Mouse (Mus musculus): ENCODE measurements around the gene Zbtb37. TPM values are rescaled to one million over a fixed set of nuclear protein-coding genes. Genes with fewer than 3 reads are reported as not detected.

Gene Zbtb37
- 1.8 and 1.9 TPM in 2 replicates for polyA plus RNA-seq (2015; fragmentation: Nextera tagmentation; extraction: Ambion mirVana)

- H3K4me2 ChIP-seq (ENCODE audit: low read depth, low read length), result peak within 1 kb of the TSS; percentile 87
- H3K36me3 ChIP-seq (ENCODE audit: control insufficient read depth, insufficient read depth), result peaks cover 30% of the 10 kb centered on the region
- no peaks in the 10 kb centered on the region for H3K27me3 ChIP-seq (ENCODE audit: control insufficient read depth, insufficient read depth, low read depth, low read length)
- ATAC-seq (ENCODE audit: low read depth), result peak; percentile 88
- peaks cover 19% of the 10 kb centered on the region for H3K4me1 ChIP-seq (ENCODE audit: control insufficient read depth, low read depth, low read length)
- no peaks in the 10 kb centered on the region for H3K9me3 ChIP-seq (replicated peaks; ENCODE audit: control insufficient read depth, low read length)
- peak within 1 kb of the TSS; percentile 99 for H3K27ac ChIP-seq (ENCODE audit: low read length)
- WGBS (ENCODE audit: insufficient replicate concordance), result under 1% methylated on average over 66 of the region's 76 CpGs
- peak within 1 kb of the TSS; percentile 84 for H3K4me3 ChIP-seq (ENCODE audit: low read depth, low read length)
- H3K9ac ChIP-seq (ENCODE audit: low read depth, low read length), result peak within 1 kb of the TSS; percentile 84
Measured at GRCm38 (mm10) chr1:161034435-161035280, at the start of gene Zbtb37. TSS of gene Zbtb37 (minus strand) at chr1:161034849.

- Histone ChIP-seq H3K27me3 (ENCODE audit: control insufficient read depth, insufficient read depth, low read depth, low read length) (no peaks in the 10 kb centered on the region), H3K4me3 (ENCODE audit: low read depth, low read length) (no peak overlapping the region), H3K4me2 (ENCODE audit: low read depth, low read length) (no peak overlapping the region), H3K9ac (ENCODE audit: low read depth, low read length) (no peak overlapping the region), H3K27ac (ENCODE audit: low read length) (no peak overlapping the region), H3K36me3 (ENCODE audit: control insufficient read depth, insufficient read depth) (peaks cover 43% of the 10 kb centered on the region), H3K4me1 (ENCODE audit: control insufficient read depth, low read depth, low read length) (peaks cover 24% of the 10 kb centered on the region), H3K9me3 (replicated peaks; ENCODE audit: control insufficient read depth, low read length) (no peaks in the 10 kb centered on the region)
- WGBS (ENCODE audit: insufficient replicate concordance), result 83% methylated on average over 3 of the region's 3 CpGs
- no peak for ATAC-seq (ENCODE audit: low read depth)
Measured at GRCm38 (mm10) chr1:161077243-161077642, 42.6 kb upstream of the Zbtb37 start.

- H3K36me3 ChIP-seq (ENCODE audit: control insufficient read depth, insufficient read depth), result peaks cover 39% of the 10 kb centered on the region
- no peaks in the 10 kb centered on the region for H3K9me3 ChIP-seq (replicated peaks; ENCODE audit: control insufficient read depth, low read length)
- H3K4me1 ChIP-seq (ENCODE audit: control insufficient read depth, low read depth, low read length), result peaks cover 25% of the 10 kb centered on the region
- WGBS (ENCODE audit: insufficient replicate concordance), result 69% methylated on average over 6 of the region's 6 CpGs
- no peak overlapping the region for H3K9ac ChIP-seq (ENCODE audit: low read depth, low read length)
- no peak overlapping the region for H3K4me3 ChIP-seq (ENCODE audit: low read depth, low read length)
- ATAC-seq (ENCODE audit: low read depth), result peak; percentile 69
- H3K27me3 ChIP-seq (ENCODE audit: control insufficient read depth, insufficient read depth, low read depth, low read length), result no peaks in the 10 kb centered on the region
- no peak overlapping the region for H3K27ac ChIP-seq (ENCODE audit: low read length)
- H3K4me2 ChIP-seq (ENCODE audit: low read depth, low read length), result no peak overlapping the region
Measured at GRCm38 (mm10) chr1:161076238-161076637, 41.6 kb upstream of the Zbtb37 start.

GRCm38 (mm10) chr1:161071272-161071620 lies 36.6 kb upstream of the Zbtb37 start:
- Histone ChIP-seq H3K27ac (ENCODE audit: low read length) (peak overlapping the region; percentile 88), H3K27me3 (ENCODE audit: control insufficient read depth, insufficient read depth, low read depth, low read length) (no peaks in the 10 kb centered on the region), H3K4me1 (ENCODE audit: control insufficient read depth, low read depth, low read length) (peaks cover 34% of the 10 kb centered on the region), H3K9me3 (replicated peaks; ENCODE audit: control insufficient read depth, low read length) (no peaks in the 10 kb centered on the region), H3K4me3 (ENCODE audit: low read depth, low read length) (peak overlapping the region; percentile 94), H3K4me2 (ENCODE audit: low read depth, low read length) (peak overlapping the region; percentile 74), H3K9ac (ENCODE audit: low read depth, low read length) (peak overlapping the region; percentile 95), H3K36me3 (ENCODE audit: control insufficient read depth, insufficient read depth) (peaks cover 11% of the 10 kb centered on the region)
- no peak for ATAC-seq (ENCODE audit: low read depth)
- under 1% methylated on average over 12 of the region's 12 CpGs for WGBS (ENCODE audit: insufficient replicate concordance)

- peaks cover 8% of the 10 kb centered on the region for H3K36me3 ChIP-seq (ENCODE audit: control insufficient read depth, insufficient read depth)
- no peaks in the 10 kb centered on the region for H3K27me3 ChIP-seq (ENCODE audit: control insufficient read depth, insufficient read depth, low read depth, low read length)
- H3K27ac ChIP-seq (ENCODE audit: low read length), result peak within 1 kb of the TSS; percentile 88
- H3K4me3 ChIP-seq (ENCODE audit: low read depth, low read length), result peak within 1 kb of the TSS; percentile 94
- WGBS (ENCODE audit: insufficient replicate concordance), result under 1% methylated on average over 57 of the region's 57 CpGs
- peaks cover 34% of the 10 kb centered on the region for H3K4me1 ChIP-seq (ENCODE audit: control insufficient read depth, low read depth, low read length)
- H3K9me3 ChIP-seq (replicated peaks; ENCODE audit: control insufficient read depth, low read length), result no peaks in the 10 kb centered on the region
- peak within 1 kb of the TSS; percentile 85 for H3K4me2 ChIP-seq (ENCODE audit: low read depth, low read length)
- H3K9ac ChIP-seq (ENCODE audit: low read depth, low read length), result peak within 1 kb of the TSS; percentile 95
- ATAC-seq (ENCODE audit: low read depth), result peak; percentile 92
Measured at GRCm38 (mm10) chr1:161070352-161071271, 36.0 kb upstream of the Zbtb37 start, which contains the start of the genes Dars2 and Cenpl. TSS of gene Dars2 (minus strand) at chr1:161070658. TSS of gene Cenpl (plus strand) at chr1:161070713.

- no peaks in the 10 kb centered on the region for H3K27me3 ChIP-seq (ENCODE audit: control insufficient read depth, insufficient read depth, low read depth, low read length)
- no peaks in the 10 kb centered on the region; the same call in 1 of the 2 replicates for H3K36me3 ChIP-seq (ENCODE audit: control insufficient read depth, insufficient read depth)
- no peak for ATAC-seq (ENCODE audit: low read depth)
- no peak overlapping the region for H3K4me2 ChIP-seq (ENCODE audit: low read depth, low read length)
- no peak overlapping the region for H3K9ac ChIP-seq (ENCODE audit: low read depth, low read length)
- H3K9me3 ChIP-seq (replicated peaks; ENCODE audit: control insufficient read depth, low read length), result no peaks in the 10 kb centered on the region
- no peaks in the 10 kb centered on the region for H3K4me1 ChIP-seq (ENCODE audit: control insufficient read depth, low read depth, low read length)
- 55% methylated on average over 1 of the region's 1 CpGs for WGBS (ENCODE audit: insufficient replicate concordance)
- H3K4me3 ChIP-seq (ENCODE audit: low read depth, low read length), result no peak overlapping the region
- H3K27ac ChIP-seq (ENCODE audit: low read length), result no peak overlapping the region
Measured at GRCm38 (mm10) chr1:161063351-161063750, 28.7 kb upstream of the Zbtb37 start.

GRCm38 (mm10) chr1:161057164-161057563 lies 22.5 kb upstream of the Zbtb37 start:
- no peak overlapping the region for H3K27ac ChIP-seq (ENCODE audit: low read length)
- no peaks in the 10 kb centered on the region for H3K9me3 ChIP-seq (replicated peaks; ENCODE audit: control insufficient read depth, low read length)
- no peak overlapping the region for H3K9ac ChIP-seq (ENCODE audit: low read depth, low read length)
- H3K4me2 ChIP-seq (ENCODE audit: low read depth, low read length), result no peak overlapping the region
- H3K36me3 ChIP-seq (ENCODE audit: control insufficient read depth, insufficient read depth), result no peaks in the 10 kb centered on the region; the same call in 1 of the 2 replicates
- no peaks in the 10 kb centered on the region for H3K27me3 ChIP-seq (ENCODE audit: control insufficient read depth, insufficient read depth, low read depth, low read length)
- H3K4me1 ChIP-seq (ENCODE audit: control insufficient read depth, low read depth, low read length), result no peaks in the 10 kb centered on the region
- no peak overlapping the region for H3K4me3 ChIP-seq (ENCODE audit: low read depth, low read length)
- ATAC-seq (ENCODE audit: low read depth), result no peak
- WGBS (ENCODE audit: insufficient replicate concordance), result 88% methylated on average over 1 of the region's 1 CpGs

- no peak overlapping the region for H3K4me3 ChIP-seq (ENCODE audit: low read depth, low read length)
- peaks cover 8% of the 10 kb centered on the region; the same call in 1 of the 2 replicates for H3K36me3 ChIP-seq (ENCODE audit: control insufficient read depth, insufficient read depth)
- WGBS (ENCODE audit: insufficient replicate concordance), result 76% methylated on average over 3 of the region's 3 CpGs
- no peak overlapping the region for H3K4me2 ChIP-seq (ENCODE audit: low read depth, low read length)
- no peaks in the 10 kb centered on the region for H3K9me3 ChIP-seq (replicated peaks; ENCODE audit: control insufficient read depth, low read length)
- H3K27me3 ChIP-seq (ENCODE audit: control insufficient read depth, insufficient read depth, low read depth, low read length), result no peaks in the 10 kb centered on the region
- no peak for ATAC-seq (ENCODE audit: low read depth)
- no peak overlapping the region for H3K27ac ChIP-seq (ENCODE audit: low read length)
- H3K4me1 ChIP-seq (ENCODE audit: control insufficient read depth, low read depth, low read length), result no peaks in the 10 kb centered on the region
- no peak overlapping the region for H3K9ac ChIP-seq (ENCODE audit: low read depth, low read length)
Measured at GRCm38 (mm10) chr1:161046972-161047371, 12.3 kb upstream of the Zbtb37 start.
